Mouse (Mus musculus): ENCODE data around the gene Gm11492. TPM values are rescaled to one million over a fixed set of nuclear protein-coding genes. Genes with fewer than 3 reads are reported as not detected.

Gene Gm11492
- total RNA-seq, 2 experiments from 2014 or later: not detected

GRCm38 (mm10) chr11:87578963-87579601 is 12.6 kb downstream of the Gm11492 start:
- no peak for DNase-seq (ENCODE audit: low spot score in 2 of 2)

DNA sequence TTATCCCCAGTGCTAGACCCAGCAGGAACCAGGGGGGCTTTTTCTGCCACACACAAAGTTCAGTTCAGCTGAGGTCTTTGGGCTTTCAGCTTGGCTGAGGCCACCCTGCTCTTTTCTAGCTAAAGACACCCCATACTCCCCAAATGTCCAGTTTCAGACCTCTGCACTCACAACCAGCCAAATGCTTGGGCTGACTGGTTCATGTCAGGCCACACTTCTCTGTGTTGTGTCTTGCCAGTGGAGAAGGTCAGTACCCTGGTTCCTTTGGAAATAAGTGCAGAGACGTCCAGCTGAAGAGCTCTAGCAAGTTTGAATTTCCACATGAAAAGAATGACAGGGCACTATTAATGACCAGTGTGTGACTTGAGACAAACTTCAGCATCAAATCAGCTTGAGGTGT is 13.3 kb downstream of the Gm11492 start:
- no peak for DNase-seq (ENCODE audit: low spot score in 2 of 2)

- no peak for DNase-seq (ENCODE audit: low spot score in 2 of 2)
Measured at GRCm38 (mm10) chr11:87580543-87581085, 14.2 kb downstream of the Gm11492 start.

GRCm38 (mm10) chr11:87581161-87581865 is 14.9 kb downstream of the Gm11492 start:
- no peak for DNase-seq (ENCODE audit: low spot score in 2 of 2)

DNA sequence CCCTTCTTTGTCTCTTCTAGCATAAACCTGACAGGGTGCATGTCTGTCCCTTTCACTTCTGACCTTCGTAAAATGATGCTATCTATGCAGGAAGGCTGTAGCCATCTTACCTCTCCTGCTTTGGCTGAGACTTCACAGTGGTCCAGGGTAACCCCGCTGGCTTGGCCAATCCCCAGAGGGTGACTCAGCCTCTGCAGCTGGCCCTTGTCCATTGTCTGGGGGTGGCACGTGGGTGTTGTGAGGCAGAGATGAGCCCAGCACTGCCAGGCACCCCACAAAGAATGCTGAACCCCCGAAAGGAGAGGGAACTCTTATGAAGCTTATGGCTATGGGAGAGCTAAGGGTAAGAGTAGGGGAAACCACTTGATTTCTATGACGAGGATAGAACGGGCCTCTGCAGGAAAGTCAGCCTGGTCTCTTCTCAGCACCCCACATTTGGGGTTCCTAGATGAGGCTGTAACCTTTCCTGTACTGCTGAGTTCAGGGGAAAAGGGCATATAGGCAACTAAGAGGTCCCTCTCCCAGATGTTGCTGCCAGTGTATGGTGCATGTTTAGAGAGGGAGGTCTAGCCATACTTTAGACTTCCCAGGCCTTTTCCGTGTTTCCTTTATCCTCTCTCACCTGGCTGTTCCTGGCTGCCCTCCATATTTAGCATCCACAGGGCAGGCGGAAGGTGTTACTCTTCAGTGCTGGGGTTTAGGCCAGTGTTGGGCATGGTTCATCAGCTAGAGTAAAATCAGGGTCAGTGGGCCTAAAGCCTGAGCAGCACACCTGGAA is 15.7 kb downstream of the Gm11492 start:
- DNase-seq (ENCODE audit: low spot score in 2 of 2): no peak

DNA sequence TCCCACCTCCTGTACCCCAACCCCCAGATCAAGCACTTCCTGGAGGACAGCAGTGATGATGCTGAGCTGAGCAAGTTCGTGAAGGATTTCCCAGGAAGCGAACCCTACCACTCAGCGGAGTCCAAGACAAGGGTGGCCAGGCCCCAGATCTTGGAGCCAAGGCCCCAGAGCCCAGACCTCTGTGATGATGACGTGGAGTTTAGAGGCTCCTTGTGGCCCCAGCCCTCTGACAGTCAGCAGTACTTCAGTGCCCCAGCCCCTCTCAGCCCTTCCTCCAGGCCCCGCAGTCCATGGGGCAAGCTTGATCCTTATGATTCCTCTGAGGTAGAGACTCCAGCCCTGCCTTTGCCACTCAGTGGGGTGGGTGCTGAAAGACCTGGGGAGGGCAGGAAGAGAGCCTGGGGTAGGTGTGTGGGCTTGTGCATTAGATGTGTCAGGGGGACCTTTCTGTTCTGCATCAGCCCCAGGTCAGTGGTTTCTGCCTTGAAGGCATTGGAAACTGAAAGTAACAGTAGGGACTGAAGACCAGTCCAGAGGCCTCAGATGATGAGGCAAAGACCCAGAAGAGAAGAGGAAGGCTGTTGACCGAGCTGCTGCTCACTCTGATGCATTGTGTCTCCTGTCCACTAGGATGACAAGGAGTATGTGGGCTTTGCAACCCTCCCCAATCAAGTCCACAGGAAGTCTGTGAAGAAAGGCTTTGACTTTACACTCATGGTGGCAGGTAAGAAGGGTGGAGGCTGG is 17.0 kb downstream of the Gm11492 start:
- no peak for DNase-seq (ENCODE audit: low spot score in 2 of 2)

DNA sequence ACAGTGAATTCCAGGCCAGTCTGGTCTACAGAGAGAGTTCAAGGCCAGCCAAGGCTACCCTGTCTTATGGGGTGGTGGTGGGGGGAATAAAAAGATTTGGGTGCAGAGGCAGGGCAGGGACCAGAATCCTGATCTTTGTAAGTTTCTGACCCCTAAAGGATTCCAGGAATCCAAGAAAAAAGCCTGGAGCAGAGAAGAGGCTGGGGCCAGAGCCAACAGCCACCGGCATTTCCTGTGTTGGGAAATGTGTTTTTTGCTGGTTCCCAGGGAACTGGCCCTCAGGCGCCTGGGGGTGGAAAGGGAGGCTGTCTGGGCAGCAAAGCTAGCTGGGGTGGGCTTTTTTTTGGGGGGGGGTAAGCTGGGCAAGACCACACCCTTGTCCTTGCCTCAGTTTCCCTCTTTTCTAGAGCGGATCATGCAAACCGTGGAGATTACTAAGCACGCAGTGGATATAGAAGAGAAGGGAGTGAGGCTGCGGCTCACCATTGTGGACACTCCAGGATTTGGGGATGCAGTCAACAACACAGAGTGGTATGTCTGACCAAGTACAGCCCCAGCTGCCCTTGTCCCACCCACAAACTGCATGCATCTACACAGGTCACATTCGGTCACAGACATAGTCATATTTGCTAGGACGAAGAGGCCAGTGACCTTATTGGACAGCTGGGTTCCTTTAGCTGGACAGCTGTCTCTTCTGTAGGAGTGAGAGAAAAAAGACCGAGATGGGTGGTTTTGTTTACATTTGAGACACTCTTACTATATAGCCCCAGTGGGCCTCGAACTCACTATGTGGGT is 18.5 kb downstream of the Gm11492 start:
- no peak for DNase-seq (ENCODE audit: low spot score in 2 of 2)

DNA sequence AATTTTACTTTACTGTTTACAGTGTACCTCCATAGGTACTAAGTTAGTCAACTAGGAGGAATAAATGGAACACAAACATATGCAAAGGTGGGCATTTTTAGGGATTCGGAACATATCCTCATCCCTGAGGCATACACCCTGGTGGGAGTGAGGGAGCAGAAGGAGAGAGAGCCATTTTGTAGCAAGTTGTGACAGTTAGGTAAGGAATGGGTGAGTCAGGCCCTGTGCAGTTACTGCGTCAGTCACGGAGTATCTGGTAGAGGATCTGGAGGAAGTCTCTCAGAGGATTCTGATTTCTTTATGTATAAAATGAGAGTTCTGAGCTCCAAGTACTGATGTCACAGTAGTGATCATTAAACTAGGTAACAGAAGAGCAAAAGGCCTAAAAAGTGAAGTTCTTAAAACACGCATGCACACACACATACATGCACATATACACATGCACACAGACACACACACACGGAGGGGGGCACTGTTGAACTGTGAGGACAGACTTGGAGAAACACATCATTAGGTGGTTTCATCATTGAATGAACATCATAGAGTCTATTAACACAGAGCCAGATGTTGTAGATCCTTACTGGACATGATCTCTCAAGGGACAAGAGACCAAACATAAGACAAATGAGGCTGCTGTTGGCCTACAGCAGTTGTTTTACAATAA is 20.9 kb downstream of the Gm11492 start:
- DNase-seq (ENCODE audit: low spot score in 2 of 2): no peak

GRCm38 (mm10) chr11:87589605-87590004 is 23.2 kb downstream of the Gm11492 start:
- DNase-seq (ENCODE audit: low spot score in 2 of 2): no peak

DNA sequence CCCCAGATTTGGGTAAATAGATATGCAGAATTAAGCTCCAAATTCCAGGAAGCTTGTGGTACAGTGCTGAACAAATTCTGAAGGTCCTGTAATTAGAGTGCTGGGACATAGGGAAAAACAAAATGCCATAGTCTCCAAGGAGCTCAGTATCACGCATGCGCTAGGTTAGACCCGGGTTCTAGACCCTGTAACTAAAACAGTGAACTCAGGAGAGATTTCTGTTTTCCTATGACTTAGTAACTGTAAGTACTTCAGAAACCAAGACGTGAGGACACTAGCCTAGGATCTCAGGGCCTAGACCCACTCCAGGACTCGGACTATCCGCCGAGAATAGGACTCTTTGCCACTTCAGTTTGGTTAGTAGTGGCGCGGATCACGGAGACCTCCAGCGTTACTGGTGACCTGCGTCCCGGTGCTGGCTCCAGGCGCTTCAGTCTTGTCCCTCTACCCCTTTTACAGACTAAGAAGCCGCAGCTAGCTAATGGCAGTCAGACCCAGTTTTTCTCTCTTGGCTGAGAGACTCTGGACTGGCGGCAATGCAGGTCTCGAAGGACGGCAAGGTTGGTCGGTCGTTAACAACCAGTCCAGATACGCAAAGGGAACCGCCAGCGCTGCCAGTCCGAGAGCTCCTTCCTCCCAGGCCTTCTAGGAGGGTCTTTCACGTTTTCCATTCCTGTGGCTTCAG is 24.5 kb downstream of the Gm11492 start:
- DNase-seq (ENCODE audit: low spot score in 2 of 2): peak in 1 of 2 experiments; percentile 17

DNA sequence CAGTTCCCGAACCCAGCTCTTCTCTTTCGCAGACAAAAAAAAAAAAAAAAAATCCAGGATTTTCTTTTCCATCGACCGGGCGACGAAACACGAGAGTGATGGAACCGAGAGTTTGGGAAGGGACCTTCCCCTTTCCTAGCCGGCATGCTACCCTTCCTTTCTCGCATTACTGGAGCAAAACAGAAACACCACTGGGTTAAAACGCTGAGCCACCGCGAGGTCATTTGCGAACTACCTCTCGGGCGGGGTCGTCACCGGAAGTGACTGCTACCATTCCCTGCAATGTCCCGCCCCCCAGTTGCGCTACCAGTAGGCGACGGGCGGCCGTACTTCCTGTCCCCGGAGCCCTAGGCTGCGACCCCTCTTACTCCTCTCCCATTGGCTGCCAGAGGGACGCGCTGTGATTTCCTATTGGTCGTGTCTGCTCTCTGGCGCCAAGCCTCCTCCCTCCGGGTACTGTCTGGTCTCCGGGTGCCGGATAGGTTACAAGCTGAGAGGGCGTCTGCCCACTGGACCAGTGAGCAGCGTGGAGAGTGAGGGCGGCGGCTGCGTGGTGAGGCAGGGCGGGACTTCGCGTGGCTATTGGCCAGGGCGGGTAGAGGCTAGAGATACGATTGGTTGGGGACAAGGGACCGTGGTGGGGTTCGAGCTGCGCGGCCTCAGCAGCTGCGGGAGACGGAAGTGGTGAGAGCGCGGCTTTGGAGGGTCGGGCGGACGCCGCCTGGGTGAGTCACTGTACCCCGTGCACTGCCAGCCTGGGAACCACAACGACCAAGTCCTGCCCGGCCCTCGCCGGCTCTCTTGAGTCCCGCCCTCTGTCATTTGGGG is 25.3 kb downstream of the Gm11492 start, which contains the start of gene Mtmr4:
Gene Mtmr4 (plus strand): TSS at position 637 of the 828 bp plus-strand sequence.
- DNase-seq (ENCODE audit: low spot score in 2 of 2): peak; percentile 91 to 98

DNA sequence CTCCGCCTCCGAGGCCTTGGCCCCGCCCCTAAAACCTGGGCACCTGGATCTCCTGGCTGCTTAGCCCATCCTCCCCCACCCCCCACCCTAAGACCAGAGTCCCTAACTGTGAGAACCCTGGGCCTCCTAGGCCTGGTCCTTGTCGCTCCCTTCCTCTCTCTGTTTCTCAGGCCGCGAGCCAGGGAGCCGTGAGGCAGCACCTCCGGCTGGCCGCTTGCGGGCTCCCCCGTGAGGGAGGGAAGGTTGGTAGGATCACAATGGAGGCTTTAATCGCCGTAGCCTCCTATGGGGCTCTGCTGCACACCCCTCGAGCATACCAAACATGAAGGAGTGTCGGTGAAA is 25.9 kb downstream of the Gm11492 start:
- DNase-seq (ENCODE audit: low spot score in 2 of 2): no peak

- DNase-seq (ENCODE audit: low spot score in 2 of 2): no peak
Measured at GRCm38 (mm10) chr11:87592713-87593598, 26.5 kb downstream of the Gm11492 start.

- DNase-seq (ENCODE audit: low spot score in 2 of 2): peak; percentile 65 to 73
Measured at GRCm38 (mm10) chr11:87595327-87595841, 28.9 kb downstream of the Gm11492 start.

DNA sequence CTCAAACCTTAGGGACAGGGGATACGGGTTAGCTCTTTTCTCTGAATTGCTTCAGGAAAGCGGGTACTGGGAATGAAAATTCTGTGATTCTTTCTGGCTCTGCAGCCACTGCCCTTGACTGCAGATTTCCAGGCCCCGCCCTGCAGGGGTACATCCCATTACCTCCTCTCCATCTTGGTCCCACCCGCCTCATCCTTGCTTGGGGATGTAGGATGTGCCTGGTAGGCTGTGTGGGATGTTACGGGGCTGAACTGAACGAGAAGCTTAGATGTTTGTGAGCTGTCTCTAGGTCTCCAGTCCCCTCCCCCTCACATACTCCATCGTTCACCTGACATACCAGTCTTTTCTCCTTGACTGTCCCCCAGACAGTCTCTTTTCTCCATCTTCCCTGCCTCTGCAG is 29.5 kb downstream of the Gm11492 start:
- no peak for DNase-seq (ENCODE audit: low spot score in 2 of 2)

DNA sequence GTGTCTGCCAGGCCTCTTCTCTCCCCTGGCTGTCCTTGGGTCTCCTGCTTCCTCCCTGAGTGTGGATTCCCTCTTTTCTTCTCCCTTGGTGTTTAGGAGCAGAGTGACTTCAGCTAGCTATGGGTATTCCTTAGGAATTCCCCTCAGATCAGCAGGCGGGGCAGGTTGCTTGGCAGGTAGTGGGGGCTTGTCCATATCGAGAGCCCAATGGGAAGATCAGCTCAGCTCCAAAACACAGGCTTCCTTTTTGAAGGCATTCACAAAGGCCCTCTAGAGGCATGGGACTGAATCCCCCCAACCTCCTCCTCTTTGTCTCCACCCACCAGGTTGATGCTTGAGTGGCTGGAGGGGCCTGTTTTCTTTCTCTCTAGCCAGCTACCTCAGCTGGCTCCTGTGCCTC is 30.0 kb downstream of the Gm11492 start:
- no peak for DNase-seq (ENCODE audit: low spot score in 2 of 2)

- DNase-seq (ENCODE audit: low spot score in 2 of 2): no peak
Measured at GRCm38 (mm10) chr11:87597061-87597460, 30.6 kb downstream of the Gm11492 start.
